Mouse (Mus musculus): Measurements from ENCODE around the gene Csnk2a2. TPM values are rescaled to one million over a fixed set of nuclear protein-coding genes. Genes with fewer than 3 reads are reported as not detected.

Gene Csnk2a2
- 11.9 and 15.4 TPM in 2 replicates for polyA plus RNA-seq (2015; fragmentation: Nextera tagmentation; extraction: Ambion mirVana)

GRCm38 (mm10) chr8:95490006-95490405 is at the start of gene Csnk2a2:
Gene Csnk2a2 (minus strand): TSS chr8:95490039.
- no peak for ATAC-seq (ENCODE audit: low FRiP score, low read depth)
- Histone ChIP-seq H3K4me2 (replicated peaks) (peak within 1 kb of the TSS; percentile 64), H3K27me3 (no peaks in the 10 kb centered on the region), H3K9ac (peak within 1 kb of the TSS; percentile 97), H3K9me3 (no peaks in the 10 kb centered on the region), H3K4me3 (peak within 1 kb of the TSS; percentile 96), H3K4me1 (peaks cover 13% of the 10 kb centered on the region), H3K27ac (no peak within 1 kb of the TSS), H3K36me3 (peaks cover 19% of the 10 kb centered on the region)
- WGBS: 86% methylated on average over 5 of the region's 5 CpGs

DNA sequence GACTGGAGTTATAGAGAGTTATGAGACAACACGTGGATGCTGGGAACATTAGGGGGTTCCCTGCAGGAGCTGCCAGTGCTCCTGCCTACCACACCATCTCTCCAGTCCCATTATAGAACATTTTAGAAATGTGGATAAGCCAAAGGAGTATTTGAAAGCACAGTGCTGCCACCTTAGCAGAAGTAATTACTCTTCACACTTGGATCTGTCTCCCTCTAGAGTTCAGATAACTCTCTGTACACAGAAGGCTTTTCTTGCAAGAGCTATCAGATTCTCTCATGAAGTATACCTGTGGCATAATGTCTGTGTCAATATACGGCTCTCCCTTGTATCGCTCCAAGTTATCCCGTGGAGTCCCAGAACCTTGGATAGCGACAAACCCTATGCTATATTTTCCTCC is 49.6 kb upstream of the Csnk2a2 start:
- no peaks in the 10 kb centered on the region for H3K9me3 ChIP-seq
- H3K27me3 ChIP-seq: no peaks in the 10 kb centered on the region
- no peak overlapping the region for H3K4me3 ChIP-seq
- H3K9ac ChIP-seq: no peak overlapping the region
- WGBS: 75% methylated on average over 5 of the region's 5 CpGs
- H3K27ac ChIP-seq: no peak overlapping the region
- no peaks in the 10 kb centered on the region for H3K4me1 ChIP-seq
- no peak overlapping the region for H3K4me2 ChIP-seq (replicated peaks)
- H3K36me3 ChIP-seq: no peaks in the 10 kb centered on the region
- no peak for ATAC-seq (ENCODE audit: low FRiP score, low read depth)

GRCm38 (mm10) chr8:95533584-95534387 is 43.9 kb upstream of the Csnk2a2 start, which contains the start of gene Ccdc113:
Gene Ccdc113 (plus strand): TSS chr8:95534085.
- Histone ChIP-seq H3K4me3 (peak within 1 kb of the TSS; percentile 51), H3K9me3 (no peaks in the 10 kb centered on the region), H3K4me1 (peaks cover 8% of the 10 kb centered on the region; the same call in 1 of the 2 replicates), H3K27me3 (no peaks in the 10 kb centered on the region; the same call in 1 of the 2 replicates), H3K4me2 (replicated peaks) (peak within 1 kb of the TSS; percentile 78), H3K27ac (no peak within 1 kb of the TSS), H3K9ac (peak within 1 kb of the TSS; percentile 61), H3K36me3 (no peaks in the 10 kb centered on the region)
- ATAC-seq (ENCODE audit: low FRiP score, low read depth): peak; percentile 85; the same call in 1 of the 2 replicates
- WGBS: 8% methylated on average over 33 of the region's 33 CpGs

- H3K9me3 ChIP-seq: no peaks in the 10 kb centered on the region
- 46% methylated on average over 4 of the region's 4 CpGs for WGBS
- ATAC-seq (ENCODE audit: low FRiP score, low read depth): no peak
Measured at GRCm38 (mm10) chr8:95532206-95532605, 42.4 kb upstream of the Csnk2a2 start.

GRCm38 (mm10) chr8:95528750-95529310 is 39.0 kb upstream of the Csnk2a2 start:
- H3K36me3 ChIP-seq: no peaks in the 10 kb centered on the region
- no peak overlapping the region for H3K9ac ChIP-seq
- H3K27me3 ChIP-seq: no peaks in the 10 kb centered on the region; the same call in 1 of the 2 replicates
- H3K4me3 ChIP-seq: no peak overlapping the region
- H3K4me1 ChIP-seq: 0 out of 2 replicates have a peak, but pooled peaks cover 3% of the 10 kb centered on the region
- no peaks in the 10 kb centered on the region for H3K9me3 ChIP-seq
- ATAC-seq (ENCODE audit: low FRiP score, low read depth): no peak
- no peak overlapping the region for H3K27ac ChIP-seq
- 67% methylated on average over 9 of the region's 9 CpGs for WGBS
- no peak overlapping the region for H3K4me2 ChIP-seq (replicated peaks)

More at GRCm38 (mm10) chr8:95532206-95532605, 42.4 kb upstream of the Csnk2a2 start:
- no peak overlapping the region for H3K4me2 ChIP-seq (replicated peaks)
- H3K9ac ChIP-seq: no peak overlapping the region
- no peak overlapping the region for H3K4me3 ChIP-seq
- no peak overlapping the region for H3K27ac ChIP-seq
- H3K4me1 ChIP-seq: peaks cover 8% of the 10 kb centered on the region; the same call in 1 of the 2 replicates
- H3K27me3 ChIP-seq: no peaks in the 10 kb centered on the region; the same call in 1 of the 2 replicates
- H3K36me3 ChIP-seq: no peaks in the 10 kb centered on the region

DNA sequence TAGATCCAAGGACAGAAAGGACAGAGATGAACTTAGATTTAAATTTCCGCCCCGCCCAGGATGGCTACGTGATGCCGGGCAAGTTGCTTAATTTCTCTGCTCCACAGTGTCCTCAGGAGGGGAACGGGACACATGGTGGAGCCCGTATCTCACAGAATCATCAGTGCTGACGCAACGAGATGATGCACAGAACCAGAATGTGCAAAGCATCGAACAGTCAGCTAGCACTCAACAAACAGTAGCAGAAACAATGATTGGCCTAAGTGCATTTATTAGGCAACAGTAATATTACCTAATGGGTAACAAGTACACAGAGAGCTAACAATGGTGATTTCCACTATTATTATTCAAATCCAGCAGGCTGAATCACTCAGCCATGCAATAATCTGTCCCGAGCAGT is 38.4 kb upstream of the Csnk2a2 start:
- no peaks in the 10 kb centered on the region for H3K9me3 ChIP-seq
- H3K4me1 ChIP-seq: no peaks in the 10 kb centered on the region
- H3K27ac ChIP-seq: no peak overlapping the region
- H3K4me3 ChIP-seq: no peak overlapping the region
- 87% methylated on average over 10 of the region's 10 CpGs for WGBS
- H3K36me3 ChIP-seq: no peaks in the 10 kb centered on the region
- H3K9ac ChIP-seq: no peak overlapping the region
- ATAC-seq (ENCODE audit: low FRiP score, low read depth): no peak
- no peaks in the 10 kb centered on the region; the same call in 1 of the 2 replicates for H3K27me3 ChIP-seq
- H3K4me2 ChIP-seq (replicated peaks): no peak overlapping the region

DNA sequence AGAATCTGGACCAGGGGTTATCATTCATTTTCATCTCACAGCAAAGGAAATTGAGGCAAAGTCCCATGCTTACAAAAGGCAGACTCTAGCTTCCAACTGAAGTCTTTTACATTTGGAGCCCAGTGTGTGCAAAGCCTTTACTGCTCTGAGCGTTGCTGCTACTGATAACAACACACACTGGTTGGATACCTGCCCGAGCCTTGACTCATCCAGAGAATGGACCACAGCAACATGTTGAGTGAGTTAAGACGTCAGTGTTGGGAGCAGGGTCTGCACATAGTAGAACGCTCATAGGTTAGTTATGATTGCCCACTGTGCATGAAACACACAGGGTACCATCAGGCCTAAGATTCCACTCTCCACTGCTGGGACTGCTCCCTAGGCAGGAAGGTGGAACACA is 34.2 kb upstream of the Csnk2a2 start:
- Histone ChIP-seq H3K4me1 (no peaks in the 10 kb centered on the region), H3K27me3 (no peaks in the 10 kb centered on the region), H3K4me3 (no peak overlapping the region), H3K27ac (no peak overlapping the region), H3K4me2 (replicated peaks) (no peak overlapping the region), H3K36me3 (no peaks in the 10 kb centered on the region), H3K9me3 (no peaks in the 10 kb centered on the region), H3K9ac (no peak overlapping the region)
- ATAC-seq (ENCODE audit: low FRiP score, low read depth): no peak
- WGBS: 92% methylated on average over 4 of the region's 4 CpGs

DNA sequence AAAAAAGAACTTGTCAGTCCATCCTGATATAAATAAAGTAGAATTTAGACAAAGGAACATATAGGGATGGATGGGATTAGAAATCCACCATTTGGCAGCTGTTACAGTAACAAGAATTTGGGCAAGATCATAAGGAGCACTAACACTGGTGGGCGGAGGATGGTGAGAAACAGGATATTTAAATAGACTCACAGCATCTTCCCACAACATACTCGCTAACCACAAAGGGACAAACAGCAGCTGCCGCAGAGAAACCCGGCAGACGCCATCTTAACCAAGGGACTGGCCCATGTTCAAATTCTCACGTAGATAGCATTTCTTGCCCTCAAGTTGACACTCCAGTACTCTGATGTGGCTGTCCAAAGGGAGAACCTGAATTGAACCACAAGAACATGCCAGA is 27.1 kb upstream of the Csnk2a2 start:
- no peaks in the 10 kb centered on the region for H3K27me3 ChIP-seq
- H3K4me1 ChIP-seq: no peaks in the 10 kb centered on the region
- H3K9me3 ChIP-seq: no peaks in the 10 kb centered on the region
- no peak overlapping the region for H3K4me3 ChIP-seq
- H3K36me3 ChIP-seq: no peaks in the 10 kb centered on the region
- WGBS: 81% methylated on average over 6 of the region's 6 CpGs
- no peak overlapping the region for H3K9ac ChIP-seq
- no peak for ATAC-seq (ENCODE audit: low FRiP score, low read depth)
- no peak overlapping the region for H3K4me2 ChIP-seq (replicated peaks)
- H3K27ac ChIP-seq: no peak overlapping the region

DNA sequence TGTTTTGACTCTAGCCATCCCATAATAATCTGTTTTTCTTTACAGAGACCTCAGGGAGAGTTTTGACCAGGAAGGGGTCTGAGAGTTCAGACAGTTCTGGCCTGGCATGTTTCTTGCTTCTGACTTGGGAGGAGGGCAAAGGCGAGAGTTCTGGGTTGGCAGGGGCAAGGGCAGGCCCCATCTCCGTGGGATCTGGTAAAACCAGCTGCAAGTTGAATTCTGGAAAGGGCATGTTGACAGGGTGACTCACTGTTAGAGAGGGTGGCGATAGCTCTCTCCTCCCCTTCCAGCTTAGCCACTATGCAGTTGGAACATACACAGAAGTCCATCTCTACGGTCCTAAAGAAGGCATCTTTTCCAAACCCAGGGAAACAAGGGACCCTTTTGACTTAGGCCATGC is 23.4 kb upstream of the Csnk2a2 start:
- H3K4me2 ChIP-seq (replicated peaks): no peak overlapping the region
- no peak overlapping the region for H3K4me3 ChIP-seq
- no peaks in the 10 kb centered on the region for H3K9me3 ChIP-seq
- 67% methylated on average over 4 of the region's 4 CpGs for WGBS
- no peak for ATAC-seq (ENCODE audit: low FRiP score, low read depth)
- H3K27ac ChIP-seq: no peak overlapping the region
- no peaks in the 10 kb centered on the region for H3K36me3 ChIP-seq
- no peaks in the 10 kb centered on the region for H3K27me3 ChIP-seq
- no peaks in the 10 kb centered on the region for H3K4me1 ChIP-seq
- H3K9ac ChIP-seq: no peak overlapping the region

- 77% methylated on average over 4 of the region's 4 CpGs for WGBS
- ATAC-seq (ENCODE audit: low FRiP score, low read depth): no peak
Measured at GRCm38 (mm10) chr8:95512257-95512656, 22.4 kb upstream of the Csnk2a2 start.

DNA sequence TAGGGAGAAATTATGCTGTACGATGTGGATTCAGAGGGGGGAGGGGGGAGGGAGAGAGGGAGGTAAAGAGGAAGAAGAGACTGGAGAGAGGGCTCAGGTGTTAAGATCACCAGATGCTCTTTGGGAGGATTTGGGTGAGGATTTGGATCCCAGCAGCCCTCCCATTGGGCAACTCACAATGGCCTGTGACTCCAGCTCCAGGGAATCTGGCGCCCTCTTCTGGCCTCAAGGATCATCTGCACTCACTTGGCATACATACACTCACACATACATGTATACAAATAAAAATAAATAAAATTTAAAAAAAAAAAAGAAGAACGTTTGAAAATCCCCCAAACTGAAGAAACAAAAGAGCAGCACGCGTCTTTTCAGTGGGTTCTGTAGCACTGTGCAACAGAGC is 16.4 kb upstream of the Csnk2a2 start:
- H3K4me1 ChIP-seq: no peaks in the 10 kb centered on the region
- no peaks in the 10 kb centered on the region for H3K27me3 ChIP-seq
- WGBS: 74% methylated on average over 5 of the region's 5 CpGs
- ATAC-seq (ENCODE audit: low FRiP score, low read depth): no peak
- H3K36me3 ChIP-seq: no peaks in the 10 kb centered on the region
- H3K4me3 ChIP-seq: no peak overlapping the region
- no peak overlapping the region for H3K27ac ChIP-seq
- H3K9me3 ChIP-seq: no peaks in the 10 kb centered on the region
- H3K9ac ChIP-seq: no peak overlapping the region
- H3K4me2 ChIP-seq (replicated peaks): no peak overlapping the region

More at GRCm38 (mm10) chr8:95512257-95512656, 22.4 kb upstream of the Csnk2a2 start:
- H3K9me3 ChIP-seq: no peaks in the 10 kb centered on the region
- H3K4me1 ChIP-seq: no peaks in the 10 kb centered on the region
- no peaks in the 10 kb centered on the region for H3K27me3 ChIP-seq
- H3K27ac ChIP-seq: no peak overlapping the region
- no peak overlapping the region for H3K9ac ChIP-seq
- no peak overlapping the region for H3K4me3 ChIP-seq
- H3K36me3 ChIP-seq: no peaks in the 10 kb centered on the region
- no peak overlapping the region for H3K4me2 ChIP-seq (replicated peaks)

- Histone ChIP-seq H3K27ac (no peak overlapping the region), H3K9ac (no peak overlapping the region), H3K4me1 (no peaks in the 10 kb centered on the region), H3K36me3 (no peaks in the 10 kb centered on the region), H3K9me3 (no peaks in the 10 kb centered on the region), H3K4me2 (replicated peaks) (no peak overlapping the region), H3K4me3 (no peak overlapping the region), H3K27me3 (no peaks in the 10 kb centered on the region)
- no peak for ATAC-seq (ENCODE audit: low FRiP score, low read depth)
- 87% methylated on average over 3 of the region's 3 CpGs for WGBS
Measured at GRCm38 (mm10) chr8:95505606-95506005, 15.8 kb upstream of the Csnk2a2 start.
